Mouse (Mus musculus) cerebellum, adult 11-12 months (tissue): Measurements from ENCODE around the gene Bloc1s4.
A peak's percentile ranks its signal among the peaks of the same experiment; 100 is the strongest.

Experiments
- DNase-seq: peaks from one replicate; pipeline ENCODE4 v3.0.0; 2022

Gene Bloc1s4

DNA sequence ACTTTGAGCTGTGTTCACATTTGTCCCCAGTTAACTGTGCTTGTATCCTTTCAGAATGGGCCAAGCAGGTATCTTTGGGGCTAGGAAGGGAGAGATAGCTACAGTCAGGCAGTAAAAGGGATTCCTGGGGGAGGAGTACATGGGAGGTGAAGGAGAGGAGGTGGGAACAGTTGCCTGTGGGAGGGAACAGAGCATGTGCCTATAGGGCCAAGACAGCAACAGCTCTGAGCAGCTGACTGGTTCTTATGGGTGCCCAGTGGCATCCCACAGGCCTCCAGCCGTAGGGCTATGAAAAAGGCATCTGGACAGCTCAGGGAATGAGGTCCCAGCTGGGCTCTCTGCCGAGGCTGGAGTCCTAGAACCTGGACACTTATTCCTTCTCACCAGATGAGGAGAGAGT is 31.6 kb downstream of the Bloc1s4 start:
- no peak for DNase-seq

DNA sequence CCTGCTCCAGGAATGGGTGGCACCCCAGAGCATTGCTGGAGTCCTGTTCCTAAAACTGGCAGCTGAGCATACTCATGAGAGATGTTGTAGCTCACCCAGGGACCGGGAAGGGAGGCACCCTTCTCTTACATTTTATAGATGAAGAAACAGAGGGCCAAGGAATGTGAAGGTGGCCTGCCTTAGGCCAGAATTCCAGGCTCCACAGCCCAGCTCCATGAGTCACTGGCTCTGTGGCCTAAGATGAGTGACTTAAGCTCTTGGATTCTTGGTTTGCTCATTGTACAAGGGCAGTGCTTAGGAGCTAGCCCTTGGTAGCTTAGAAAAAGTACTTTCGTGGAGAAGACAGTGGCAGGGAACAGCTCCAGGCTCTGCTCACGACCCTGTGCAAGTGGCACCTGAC is 33.6 kb downstream of the Bloc1s4 start:
- no peak for DNase-seq

DNA sequence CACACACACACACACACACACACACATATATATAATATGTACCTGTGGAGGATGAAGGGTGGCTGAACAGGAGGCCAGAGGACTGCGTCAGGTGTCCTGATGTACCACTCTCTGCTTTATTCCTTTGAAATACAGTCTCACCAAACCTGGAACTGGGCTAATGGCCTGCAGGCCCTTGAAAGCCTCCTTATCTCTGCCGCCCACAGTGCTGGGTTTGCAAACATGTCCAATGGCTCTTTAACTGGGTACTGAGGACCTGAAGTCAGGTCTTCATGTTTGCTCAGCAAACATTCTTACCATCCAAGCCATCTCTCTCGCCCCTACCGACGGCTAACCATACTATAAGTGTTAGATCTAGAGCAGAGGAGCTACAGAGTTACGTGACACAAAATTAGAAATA is 34.8 kb downstream of the Bloc1s4 start:
- no peak for DNase-seq

DNA sequence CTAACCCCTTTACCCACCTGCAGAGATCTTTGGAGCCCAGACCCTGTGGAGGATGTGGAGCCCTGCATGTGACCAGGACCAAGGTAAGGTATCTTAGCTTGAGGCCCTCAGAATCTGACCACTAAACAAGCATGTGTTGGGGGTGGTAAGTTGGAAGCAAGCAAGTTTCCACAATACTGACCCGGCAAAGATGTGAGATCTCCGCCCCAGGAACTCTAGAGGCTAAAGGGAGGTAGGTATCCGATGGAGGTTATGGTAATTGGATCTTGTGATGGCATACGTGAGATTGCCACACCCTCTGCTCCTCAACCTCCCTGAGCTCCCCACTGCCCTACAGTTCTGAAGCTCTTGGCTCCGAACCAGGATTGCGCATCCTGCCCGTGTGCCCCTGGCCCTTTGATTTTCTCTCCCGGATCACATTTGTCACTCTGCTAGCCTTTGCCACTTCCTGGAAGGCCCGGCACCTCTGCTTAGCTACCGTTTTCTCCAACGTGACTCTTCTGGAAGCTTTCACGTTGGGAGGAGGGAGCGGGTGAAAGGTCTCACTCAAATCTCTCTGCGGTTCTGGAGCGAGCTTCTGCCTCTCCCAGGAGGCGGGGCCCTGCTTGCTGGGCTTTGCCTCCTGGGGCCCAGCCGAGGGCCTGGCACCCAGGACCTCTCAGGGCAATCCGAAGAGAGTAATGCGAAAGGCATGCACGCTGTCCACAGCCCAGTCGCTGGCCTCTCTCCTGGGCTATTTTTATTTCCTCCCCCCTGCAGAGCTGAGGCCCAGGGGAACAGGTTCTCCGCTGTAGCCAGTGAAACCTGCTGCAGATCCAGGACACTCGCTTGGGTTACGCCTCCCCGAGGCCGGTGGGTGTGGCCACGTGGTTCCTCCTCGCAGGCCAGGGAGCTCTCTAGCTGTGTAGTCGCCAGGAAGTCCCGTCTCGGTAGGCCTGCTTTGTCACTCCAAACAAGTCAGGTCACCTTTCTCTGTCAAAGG is 35.6 kb downstream of the Bloc1s4 start:
- DNase-seq, result peak; percentile 67

DNA sequence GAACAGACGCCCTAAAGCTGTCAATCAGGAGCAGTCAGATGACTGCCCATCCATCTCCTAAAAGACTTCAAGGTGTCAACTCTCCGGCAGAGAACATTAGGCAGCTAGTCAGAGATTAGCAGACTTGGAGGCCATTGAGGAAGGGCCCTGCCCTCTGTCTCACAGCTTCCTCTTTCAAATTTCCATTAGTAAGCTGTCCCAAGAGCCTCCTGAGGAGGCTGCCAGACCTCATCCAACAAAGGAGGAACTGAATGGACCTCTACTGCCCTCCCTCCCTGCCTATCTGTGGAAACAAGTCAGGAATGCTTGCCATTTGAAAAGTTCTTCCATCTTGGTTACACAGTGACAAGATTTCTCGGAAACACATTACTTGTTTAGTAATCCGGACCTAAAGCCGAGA is 36.6 kb downstream of the Bloc1s4 start:
- DNase-seq, result no peak

DNA sequence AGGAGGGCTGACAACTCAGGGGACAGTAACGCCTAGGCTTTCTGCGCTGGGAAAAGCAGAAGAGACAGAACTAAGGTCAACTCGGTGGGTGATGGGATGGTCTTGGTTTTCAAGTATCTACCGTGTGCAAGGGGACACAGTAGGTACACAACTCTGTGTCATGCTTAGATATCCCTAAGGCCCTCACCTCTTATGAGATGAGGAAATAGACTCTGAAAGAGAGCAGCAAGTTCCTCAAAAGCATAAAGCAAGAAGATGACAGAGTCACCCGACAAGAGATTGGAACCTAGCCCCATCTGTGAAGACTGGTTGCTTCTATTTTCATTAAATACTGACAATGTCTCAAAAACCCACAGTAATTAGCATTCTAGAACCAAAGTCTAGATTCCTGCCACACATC is 42.7 kb downstream of the Bloc1s4 start:
- no peak for DNase-seq

DNA sequence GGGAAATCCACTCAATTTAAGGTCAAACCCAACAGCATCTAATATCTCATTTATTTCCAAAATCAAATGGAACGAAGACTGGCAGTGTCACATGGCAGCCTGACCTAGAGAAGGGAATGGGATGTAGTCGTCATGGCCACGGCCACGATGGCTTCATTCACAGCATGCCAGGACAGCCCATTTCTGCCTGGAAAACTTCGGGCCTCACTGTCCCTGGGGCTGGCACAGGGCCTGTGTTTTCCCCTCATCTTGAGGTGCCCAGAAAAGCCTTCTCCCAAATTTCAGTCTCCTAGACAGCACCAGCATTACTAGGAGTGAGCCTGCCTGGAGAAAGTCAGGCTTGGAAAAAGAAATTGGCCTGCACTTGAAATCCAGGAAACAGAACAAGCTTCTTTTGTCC is 43.1 kb downstream of the Bloc1s4 start:
- peak; percentile 15 for DNase-seq

DNA sequence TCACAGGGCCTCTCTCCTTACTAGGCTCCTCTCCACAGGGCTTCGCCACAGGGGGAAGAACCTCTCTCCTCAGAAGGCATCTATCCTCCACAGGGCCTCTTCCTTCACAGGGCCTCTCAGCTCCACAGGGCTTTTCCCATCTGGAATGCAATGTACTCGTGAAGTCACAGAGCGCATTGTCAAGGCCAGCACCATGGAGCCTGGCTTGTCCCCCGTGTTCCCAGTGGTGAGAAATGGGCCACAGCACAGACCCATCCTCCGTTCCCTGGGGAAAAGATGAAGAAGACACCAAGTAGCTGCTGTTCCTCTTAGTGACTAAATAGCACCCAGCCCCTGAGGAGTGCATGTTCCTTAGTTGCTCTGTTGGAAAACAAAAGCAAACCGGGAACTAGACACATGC is 43.8 kb downstream of the Bloc1s4 start:
- DNase-seq, result no peak

DNA sequence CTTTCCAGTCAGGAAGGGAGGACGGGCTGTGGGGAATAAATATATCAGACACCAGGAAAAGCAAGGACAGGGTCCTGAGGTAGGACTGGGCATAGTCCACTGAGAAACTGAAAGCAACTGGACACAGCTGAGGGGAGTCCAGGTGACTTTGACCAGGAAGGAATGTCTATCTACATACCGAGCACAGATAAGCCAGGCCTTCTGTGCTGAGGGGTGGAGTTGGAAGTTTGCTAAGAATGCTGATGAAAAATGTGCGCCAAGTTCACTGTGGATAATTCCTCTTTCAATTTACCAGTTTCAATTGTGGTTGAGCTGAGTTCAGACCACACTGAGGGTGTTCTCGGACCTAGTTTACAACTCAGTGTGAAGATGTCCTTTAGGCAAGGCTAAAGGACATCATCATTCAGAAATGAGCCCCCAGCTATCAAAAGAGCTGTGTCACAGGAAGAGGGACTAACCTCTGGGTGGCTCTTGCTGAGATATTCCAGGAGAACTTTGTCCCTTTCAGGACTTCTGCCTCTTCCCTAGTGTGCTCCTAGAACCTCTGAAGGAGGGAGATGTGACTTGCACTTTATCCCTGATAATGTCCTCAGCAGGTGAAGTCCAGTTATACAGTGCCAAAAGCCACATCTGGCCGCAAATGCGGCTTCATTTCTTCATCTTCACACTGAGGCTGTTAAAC is 47.4 kb downstream of the Bloc1s4 start:
- DNase-seq, result no peak

DNA sequence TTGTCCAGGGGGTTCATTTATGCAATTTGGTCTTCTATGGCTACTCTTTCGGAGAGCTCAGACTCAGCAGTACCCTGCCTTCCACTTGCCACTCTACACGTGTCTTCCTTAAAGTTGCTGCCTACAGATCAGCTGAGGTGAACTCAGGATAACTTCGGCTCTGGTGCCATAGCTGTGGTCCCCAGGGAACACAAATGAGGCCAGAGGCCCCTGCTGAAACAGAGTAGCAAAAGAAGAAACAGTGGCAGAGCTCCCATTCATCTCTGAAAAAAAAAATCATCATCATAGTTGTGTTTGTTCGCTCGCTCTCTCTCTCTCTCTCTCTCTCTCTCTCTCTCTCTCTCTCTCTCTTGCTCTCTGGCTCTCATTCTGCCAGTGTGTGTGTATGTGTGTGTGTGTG is 49.8 kb downstream of the Bloc1s4 start:
- DNase-seq, result no peak

DNA sequence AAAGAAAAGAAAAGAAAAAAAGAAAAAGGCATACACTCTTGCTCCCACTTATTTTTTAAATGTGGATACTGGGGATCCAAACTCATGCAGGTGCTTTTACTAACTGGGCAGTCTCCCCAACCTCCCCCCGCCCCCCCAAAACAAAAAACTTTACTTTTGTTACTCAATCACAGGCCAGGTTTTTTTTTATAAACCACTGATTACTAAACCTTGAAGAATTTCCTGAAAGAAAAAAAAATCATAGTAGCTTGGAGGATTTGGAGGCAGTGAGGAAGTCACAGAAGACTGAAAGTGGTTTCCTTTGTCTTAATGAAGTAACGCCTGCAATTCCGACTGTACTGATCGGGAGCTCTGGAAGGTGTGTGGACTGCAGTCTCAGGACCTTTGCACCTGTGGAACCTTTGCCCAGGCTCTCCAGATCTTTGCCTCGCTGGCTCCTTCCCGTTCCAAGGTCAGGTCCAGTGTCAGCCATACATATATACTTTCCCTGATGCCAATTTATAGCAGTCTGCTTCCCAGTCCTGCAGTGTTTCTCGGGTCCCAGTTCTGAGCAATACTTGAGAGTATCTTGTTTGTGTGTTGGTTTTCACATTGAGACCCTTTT is 50.3 kb downstream of the Bloc1s4 start:
- DNase-seq, result no peak
